In the genomic region with DNA sequence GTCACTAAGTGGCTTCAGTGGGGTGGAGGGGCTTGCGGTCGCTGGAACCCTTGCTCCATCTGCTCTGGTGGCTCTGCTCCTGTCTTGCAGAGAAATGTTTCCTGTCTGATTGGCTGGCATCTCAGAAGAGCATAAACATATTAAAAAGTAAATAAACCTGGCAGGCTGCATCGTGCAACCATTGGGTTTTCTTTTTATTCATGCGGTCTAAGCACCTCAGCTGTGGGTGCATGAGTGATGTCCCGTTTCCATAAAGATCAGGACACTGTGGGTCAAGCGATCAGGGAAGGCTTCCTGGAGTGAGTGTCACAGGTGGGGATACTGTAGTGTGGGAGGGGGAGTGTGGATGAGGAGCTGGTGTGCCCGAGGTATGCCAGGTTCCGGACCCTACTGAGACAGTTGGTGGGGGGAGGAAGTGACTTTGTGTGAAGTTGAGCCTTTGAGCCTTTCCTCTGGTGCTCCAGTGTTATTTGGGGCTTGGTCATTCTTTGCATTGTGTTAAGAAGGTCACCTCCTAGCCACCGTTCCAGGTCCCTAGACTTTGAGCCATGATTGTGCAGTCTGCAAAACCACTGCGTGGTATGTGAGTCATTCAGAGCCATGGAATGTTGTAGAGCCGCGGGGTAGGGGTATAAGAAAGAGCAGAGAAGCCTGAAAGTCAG, we compare ENCODE assay signal across 11 mouse cellular contexts. TPM values are rescaled to one million over a fixed set of nuclear protein-coding genes. Genes with fewer than 3 reads are reported as not detected.
A peak's percentile ranks its signal among the peaks of the same experiment; 100 is the strongest.
DNase-seq lines count a peak whose midpoint lies in the region; ATAC-seq and TF ChIP-seq lines count a peak whose summit lies in the region.
"Had no signal": no experiment of that assay in that cellular context is flagged by ENCODE, and none has a peak within 500 bp of the region (broad histone marks: within the 10 kb centered on the region; RNA-seq: fewer than 3 reads in every experiment).

No protein-coding gene starts in this region.

- H3K9me3 ChIP-seq in intestine, embryonic 15.5 days: no peaks in the 10 kb centered on the region
- no peaks in the 10 kb centered on the region for H3K9me3 ChIP-seq in intestine, postnatal 0 days (ENCODE audit: control insufficient read depth)
- H3K9me3 ChIP-seq in ES-Bruce4 (replicated peaks; ENCODE audit: control insufficient read depth, insufficient read depth, low read length, poor library complexity, severe bottlenecking): no peaks in the 10 kb centered on the region
- H3K9me3 ChIP-seq in stomach, postnatal 0 days (ENCODE audit: control insufficient read depth, low read length): no peaks in the 10 kb centered on the region
- H3K9me3 ChIP-seq: midbrain, embryonic 15.5 days had no signal

- 0 out of 2 replicates have a peak, but pooled peaks cover under 1% of the 10 kb centered on the region for H3K4me1 ChIP-seq in intestine, embryonic 15.5 days (replicated peaks)
- no peaks in the 10 kb centered on the region for H3K4me1 ChIP-seq in intestine, postnatal 0 days (replicated peaks; ENCODE audit: control insufficient read depth, insufficient read depth, low read length)
- H3K4me1 ChIP-seq in ES-Bruce4 (ENCODE audit: control insufficient read depth, insufficient read depth, low read length): peaks cover 9% of the 10 kb centered on the region
- 0 out of 2 replicates have a peak, but pooled peaks cover 3% of the 10 kb centered on the region for H3K4me1 ChIP-seq in brown adipose tissue, adult 24 weeks (ENCODE audit: control insufficient read depth, insufficient read depth, insufficient read length, low read length)
- no peaks in the 10 kb centered on the region for H3K4me1 ChIP-seq in stomach, postnatal 0 days (replicated peaks; ENCODE audit: control insufficient read depth, insufficient read depth)

- ATAC-seq in intestine, embryonic 15.5 days: 0 out of 2 replicates have a peak, but pooled peaks have one; percentile 15
- ATAC-seq in intestine, postnatal 0 days: no peak
- peak; percentile 75 for ATAC-seq in stomach, postnatal 0 days (ENCODE audit: low FRiP score, low TSS enrichment)
- ATAC-seq: midbrain, embryonic 15.5 days had no signal

- H3K9ac ChIP-seq in intestine, embryonic 15.5 days: no peak overlapping the region
- no peak overlapping the region for H3K9ac ChIP-seq in intestine, postnatal 0 days (ENCODE audit: low read depth, low read length)
- H3K9ac ChIP-seq in ES-Bruce4 (ENCODE audit: low read depth, poor library complexity, severe bottlenecking): peak overlapping the region; percentile 52; the same call in 1 of the 2 replicates
- H3K9ac ChIP-seq in stomach, postnatal 0 days (ENCODE audit: low read length): no peak overlapping the region
- H3K9ac ChIP-seq: midbrain, embryonic 15.5 days had no signal

- TF ChIP-seq CTCF in intestine, postnatal 0 days (IDR thresholded peaks at IDR 0.05; ENCODE audit: low read depth): no peak
- no peak for TF ChIP-seq CTCF in ES-Bruce4 (IDR thresholded peaks at IDR 0.05; ENCODE audit: low read depth, low read length)
- TF ChIP-seq CTCF in stomach, postnatal 0 days (IDR thresholded peaks at IDR 0.05; ENCODE audit: low read depth): no peak

- H3K4me3 ChIP-seq in intestine, embryonic 15.5 days (replicated peaks): no peak overlapping the region
- no peak overlapping the region for H3K4me3 ChIP-seq in intestine, postnatal 0 days (ENCODE audit: low read depth, low read length)
- H3K4me3 ChIP-seq in ES-Bruce4 (ENCODE audit: low read depth, low read length): no peak overlapping the region
- peak overlapping the region; percentile 46 for H3K4me3 ChIP-seq in brown adipose tissue, adult 24 weeks (ENCODE audit: insufficient read depth, low read depth, low read length)
- H3K4me3 ChIP-seq in stomach, postnatal 0 days (ENCODE audit: low read depth, low read length): no peak overlapping the region
- H3K4me3 ChIP-seq: midbrain, embryonic 15.5 days had no signal

- H3K27ac ChIP-seq in intestine, embryonic 15.5 days: no peak overlapping the region
- no peak overlapping the region for H3K27ac ChIP-seq in intestine, postnatal 0 days (ENCODE audit: low read depth, low read length)
- H3K27ac ChIP-seq in ES-Bruce4 (ENCODE audit: insufficient read depth, low read length): no peak overlapping the region
- H3K27ac ChIP-seq in brown adipose tissue, adult 24 weeks (replicated peaks; ENCODE audit: low read depth, low read length): 0 out of 2 replicates have a peak overlapping the region, but pooled peaks have one; percentile 20
- no peak overlapping the region for H3K27ac ChIP-seq in stomach, postnatal 0 days (replicated peaks)
- H3K27ac ChIP-seq: midbrain, embryonic 15.5 days had no signal

- no peaks in the 10 kb centered on the region for H3K27me3 ChIP-seq in intestine, embryonic 15.5 days (replicated peaks)
- H3K27me3 ChIP-seq in intestine, postnatal 0 days (replicated peaks; ENCODE audit: control insufficient read depth, insufficient read depth, low read length): no peaks in the 10 kb centered on the region
- no peaks in the 10 kb centered on the region for H3K27me3 ChIP-seq in ES-Bruce4 (ENCODE audit: control insufficient read depth, insufficient read depth, low read length, poor library complexity, severe bottlenecking)
- H3K27me3 ChIP-seq in stomach, postnatal 0 days (ENCODE audit: control insufficient read depth, insufficient read depth, low read length): no peaks in the 10 kb centered on the region
- H3K27me3 ChIP-seq: midbrain, embryonic 15.5 days had no signal

- H3K36me3 ChIP-seq in intestine, embryonic 15.5 days: no peaks in the 10 kb centered on the region
- no peaks in the 10 kb centered on the region for H3K36me3 ChIP-seq in intestine, postnatal 0 days (ENCODE audit: control insufficient read depth, insufficient read depth)
- H3K36me3 ChIP-seq in ES-Bruce4 (ENCODE audit: control insufficient read depth, insufficient read depth, low read length, poor library complexity, severe bottlenecking): no peaks in the 10 kb centered on the region
- H3K36me3 ChIP-seq in stomach, postnatal 0 days (ENCODE audit: control insufficient read depth, insufficient read depth, low read length): no peaks in the 10 kb centered on the region
- H3K36me3 ChIP-seq: midbrain, embryonic 15.5 days had no signal

- no peak for TF ChIP-seq POLR2A in ES-Bruce4 (IDR thresholded peaks at IDR 0.05; ENCODE audit: insufficient read depth, low read length)

- H3K4me2 ChIP-seq in intestine, embryonic 15.5 days (replicated peaks): no peak overlapping the region
- no peak overlapping the region; the same call in 1 of the 2 replicates for H3K4me2 ChIP-seq in intestine, postnatal 0 days (replicated peaks; ENCODE audit: low read depth)
- H3K4me2 ChIP-seq in stomach, postnatal 0 days (replicated peaks; ENCODE audit: low read depth): no peak overlapping the region
- H3K4me2 ChIP-seq: midbrain, embryonic 15.5 days had no signal

- peak; percentile 32 for DNase-seq in stomach, postnatal 0 days (ENCODE audit: low spot score)
- no peak for DNase-seq in adrenal gland, postnatal 25 days
- no peak for DNase-seq in gastrocnemius, postnatal 4 days (ENCODE audit: low spot score in 2 of 2)
- DNase-seq: cerebellum, postnatal 25 days; heart, postnatal 14 days; kidney, adult 9 months had no signal

- TF ChIP-seq EP300 in ES-Bruce4 (IDR thresholded peaks at IDR 0.05; ENCODE audit: insufficient read depth, low read depth, low read length): no peak
- no peak for TF ChIP-seq EP300 in stomach, postnatal 0 days (optimal IDR thresholded peaks at IDR 0.05)

- 62% methylated on average over 12 of the region's 12 CpGs for WGBS in intestine, embryonic 15.5 days
- WGBS in intestine, postnatal 0 days: 57% methylated on average over 12 of the region's 12 CpGs
- WGBS in stomach, postnatal 0 days: 55% methylated on average over 12 of the region's 12 CpGs

RNA-seq across cellular contexts. Expression of gene Laptm5, which starts 2.2 kb away (rescaled TPM):
- polyA plus RNA-seq in intestine, embryonic 15.5 days (2015; fragmentation: Nextera tagmentation; extraction: Ambion mirVana): 37.9 and 42.4 TPM in 2 replicates
- 25.7 and 27.7 TPM in 2 replicates for polyA plus RNA-seq in intestine, postnatal 0 days (2015; fragmentation: Nextera tagmentation; extraction: Ambion mirVana)
- polyA plus RNA-seq in ES-Bruce4 (2011; ENCODE audit: insufficient read depth, insufficient read length, low read depth, missing spikeins): 30.2 and 35.4 TPM in 2 replicates
- polyA plus RNA-seq in brown adipose tissue, adult 24 weeks (2012; ENCODE audit: insufficient read depth, insufficient read length, missing spikeins): 14.0 and 16.4 TPM in 2 replicates
- polyA plus RNA-seq in stomach, postnatal 0 days (2015; fragmentation: Nextera tagmentation; extraction: Ambion mirVana): 30.5 and 34.0 TPM in 2 replicates
- 12.1 and 13.6 TPM in 2 replicates for total RNA-seq in adrenal gland, postnatal 25 days (2021)
- total RNA-seq in gastrocnemius, postnatal 4 days (2021): 10 to 100 TPM; 24.4 to 26.4 TPM

RNA-seq across cellular contexts. Expression of gene Matn1, which starts 29.0 kb away (rescaled TPM):
- 0.06 TPM in 1 of 2 replicates, not detected in the other for polyA plus RNA-seq in intestine, embryonic 15.5 days (2015; fragmentation: Nextera tagmentation; extraction: Ambion mirVana)
- not detected in 2 replicates for polyA plus RNA-seq in intestine, postnatal 0 days (2015; fragmentation: Nextera tagmentation; extraction: Ambion mirVana)
- polyA plus RNA-seq in ES-Bruce4 (2011; ENCODE audit: insufficient read depth, insufficient read length, low read depth, missing spikeins): 1.9 and 2.4 TPM in 2 replicates
- not detected in 2 replicates for polyA plus RNA-seq in brown adipose tissue, adult 24 weeks (2012; ENCODE audit: insufficient read depth, insufficient read length, missing spikeins)
- polyA plus RNA-seq in stomach, postnatal 0 days (2015; fragmentation: Nextera tagmentation; extraction: Ambion mirVana): 0.05 TPM in 1 of 2 replicates, not detected in the other
- total RNA-seq in adrenal gland, postnatal 25 days (2021): not detected in 2 replicates
- not detected for total RNA-seq in gastrocnemius, postnatal 4 days (2021)
- total RNA-seq: heart, postnatal 14 days had no signal
